Mouse (Mus musculus) urinary bladder, adult 18-20 months (tissue): ENCODE measurements around the gene Gm9789.
"Not testable (repeated sequence)": the region's sequence is repeated elsewhere in the genome, so short reads cannot be mapped to it uniquely, and the experiment has no call there.

Experiments used
- DNase-seq, 2 experiments: peaks; one replicate each; pipeline ENCODE4 v3.0.0; 2022; ENCODE audit warnings: low spot score in 2 of 2, mixed read lengths in 2 of 2

Gene Gm9789

GRCm38 (mm10) chr16:89157652-89158051 is at the start of gene Gm9789:
Gene Gm9789 (plus strand): TSS chr16:89157952.
- no peak for DNase-seq

GRCm38 (mm10) chr16:89140551-89140950 is 17.2 kb upstream of the Gm9789 start, which contains the start of gene Gm6358:
Gene Gm6358 (plus strand): TSS chr16:89140851.
- no peak for DNase-seq

GRCm38 (mm10) chr16:89150786-89151185 is 7.0 kb upstream of the Gm9789 start, which contains the start of gene Gm10061:
Gene Gm10061 (plus strand): TSS chr16:89151086.
- no peak for DNase-seq

- not testable (repeated sequence) for DNase-seq
These were observed 11.4 kb downstream of the Gm9789 start, which contains the start of gene Gm7735 for GRCm38 (mm10) chr16:89169190-89169589. Gene Gm7735 (plus strand): TSS chr16:89169490.

GRCm38 (mm10) chr16:89174435-89174834 is 16.7 kb downstream of the Gm9789 start, which contains the start of gene 1110057P08Rik:
Gene 1110057P08Rik (plus strand): TSS chr16:89174735.
- DNase-seq: no peak

GRCm38 (mm10) chr16:89188621-89189020 is 30.9 kb downstream of the Gm9789 start:
- DNase-seq: no peak

GRCm38 (mm10) chr16:89205561-89205960 is 47.8 kb downstream of the Gm9789 start, which contains the start of gene Krtap20-2:
Gene Krtap20-2 (plus strand): TSS chr16:89205861.
- no peak for DNase-seq
